Mouse (Mus musculus): ENCODE measurements around the gene Rapgef5. TPM values are rescaled to one million over a fixed set of nuclear protein-coding genes. Genes with fewer than 3 reads are reported as not detected.
"Not testable (repeated sequence)": the region's sequence is repeated elsewhere in the genome, so short reads cannot be mapped to it uniquely, and the experiment has no call there.

Rapgef5 gene
- polyA plus RNA-seq, 1 experiment from 2014 or later: 25.8 TPM

- Histone ChIP-seq H3K27me3 (ENCODE audit: control insufficient read depth, insufficient read depth, low read depth, low read length) (no peaks in the 10 kb centered on the region), H3K4me3 (ENCODE audit: low read length) (no peak overlapping the region), H3K27ac (ENCODE audit: low read length) (no peak overlapping the region), H3K9ac (ENCODE audit: low read length) (no peak overlapping the region), H3K4me2 (ENCODE audit: low read depth, low read length) (no peak overlapping the region), H3K36me3 (ENCODE audit: control insufficient read depth, insufficient read depth, low read length) (no peaks in the 10 kb centered on the region), H3K4me1 (replicated peaks; ENCODE audit: control insufficient read depth, insufficient read depth, low read length) (no peaks in the 10 kb centered on the region; the same call in 1 of the 2 replicates), H3K9me3 (ENCODE audit: control insufficient read depth, low read length) (no peaks in the 10 kb centered on the region)
- ATAC-seq (ENCODE audit: low read depth): no peak
- WGBS: 49% methylated on average over 7 of the region's 7 CpGs
These were observed 272.7 kb downstream of the Rapgef5 start for GRCm38 (mm10) chr12:117789017-117789416.

- H3K27me3 ChIP-seq (ENCODE audit: control insufficient read depth, insufficient read depth, low read depth, low read length): no peaks in the 10 kb centered on the region
- WGBS: 77% methylated on average over 4 of the region's 4 CpGs
- H3K36me3 ChIP-seq (ENCODE audit: control insufficient read depth, insufficient read depth, low read length): no peaks in the 10 kb centered on the region
- no peaks in the 10 kb centered on the region for H3K4me1 ChIP-seq (replicated peaks; ENCODE audit: control insufficient read depth, insufficient read depth, low read length)
- H3K9me3 ChIP-seq (ENCODE audit: control insufficient read depth, low read length): no peaks in the 10 kb centered on the region
- no peak overlapping the region for H3K9ac ChIP-seq (ENCODE audit: low read length)
- no peak overlapping the region for H3K4me3 ChIP-seq (ENCODE audit: low read length)
- H3K27ac ChIP-seq (ENCODE audit: low read length): no peak overlapping the region
- H3K4me2 ChIP-seq (ENCODE audit: low read depth, low read length): no peak overlapping the region
- no peak for ATAC-seq (ENCODE audit: low read depth)
These were observed 279.0 kb downstream of the Rapgef5 start for GRCm38 (mm10) chr12:117795303-117795702.

GRCm38 (mm10) chr12:117803989-117804388 is 287.7 kb downstream of the Rapgef5 start, which contains the start of gene Cdca7l:
Gene Cdca7l, plus strand, starts transcription at chr12:117804289.
- not testable (repeated sequence) for H3K9me3 ChIP-seq (ENCODE audit: control insufficient read depth, low read length); H3K27me3 ChIP-seq (ENCODE audit: control insufficient read depth, insufficient read depth, low read depth, low read length); H3K4me3 ChIP-seq (ENCODE audit: low read length); H3K36me3 ChIP-seq (ENCODE audit: control insufficient read depth, insufficient read depth, low read length); H3K27ac ChIP-seq (ENCODE audit: low read length); H3K4me1 ChIP-seq (replicated peaks; ENCODE audit: control insufficient read depth, insufficient read depth, low read length); ATAC-seq (ENCODE audit: low read depth); H3K4me2 ChIP-seq (ENCODE audit: low read depth, low read length); H3K9ac ChIP-seq (ENCODE audit: low read length)
- no CpG with 5 or more reads among the region's 6 CpGs for WGBS

GRCm38 (mm10) chr12:117805576-117805975 is 289.3 kb downstream of the Rapgef5 start:
- 76% methylated on average over 4 of the region's 4 CpGs for WGBS
- ATAC-seq (ENCODE audit: low read depth): no peak
- no peak overlapping the region for H3K27ac ChIP-seq (ENCODE audit: low read length)
- H3K4me3 ChIP-seq (ENCODE audit: low read length): no peak overlapping the region
- no peaks in the 10 kb centered on the region; the same call in 1 of the 2 replicates for H3K4me1 ChIP-seq (replicated peaks; ENCODE audit: control insufficient read depth, insufficient read depth, low read length)
- H3K9ac ChIP-seq (ENCODE audit: low read length): no peak overlapping the region
- no peaks in the 10 kb centered on the region for H3K36me3 ChIP-seq (ENCODE audit: control insufficient read depth, insufficient read depth, low read length)
- no peak overlapping the region for H3K4me2 ChIP-seq (ENCODE audit: low read depth, low read length)
- H3K9me3 ChIP-seq (ENCODE audit: control insufficient read depth, low read length): no peaks in the 10 kb centered on the region
- H3K27me3 ChIP-seq (ENCODE audit: control insufficient read depth, insufficient read depth, low read depth, low read length): no peaks in the 10 kb centered on the region

GRCm38 (mm10) chr12:117806007-117806451 is 289.8 kb downstream of the Rapgef5 start:
- WGBS: 54% methylated on average over 12 of the region's 12 CpGs
- Histone ChIP-seq H3K27me3 (ENCODE audit: control insufficient read depth, insufficient read depth, low read depth, low read length) (no peaks in the 10 kb centered on the region), H3K4me3 (ENCODE audit: low read length) (no peak overlapping the region), H3K27ac (ENCODE audit: low read length) (no peak overlapping the region), H3K4me2 (ENCODE audit: low read depth, low read length) (no peak overlapping the region), H3K36me3 (ENCODE audit: control insufficient read depth, insufficient read depth, low read length) (no peaks in the 10 kb centered on the region), H3K9me3 (ENCODE audit: control insufficient read depth, low read length) (no peaks in the 10 kb centered on the region), H3K4me1 (replicated peaks; ENCODE audit: control insufficient read depth, insufficient read depth, low read length) (no peaks in the 10 kb centered on the region; the same call in 1 of the 2 replicates), H3K9ac (ENCODE audit: low read length) (no peak overlapping the region)
- ATAC-seq (ENCODE audit: low read depth): no peak

- no peak overlapping the region for H3K4me3 ChIP-seq (ENCODE audit: low read length)
- H3K36me3 ChIP-seq (ENCODE audit: control insufficient read depth, insufficient read depth, low read length): no peaks in the 10 kb centered on the region
- no peak overlapping the region for H3K27ac ChIP-seq (ENCODE audit: low read length)
- no peak for ATAC-seq (ENCODE audit: low read depth)
- no peak overlapping the region for H3K9ac ChIP-seq (ENCODE audit: low read length)
- H3K27me3 ChIP-seq (ENCODE audit: control insufficient read depth, insufficient read depth, low read depth, low read length): no peaks in the 10 kb centered on the region
- H3K9me3 ChIP-seq (ENCODE audit: control insufficient read depth, low read length): no peaks in the 10 kb centered on the region
- no peak overlapping the region for H3K4me2 ChIP-seq (ENCODE audit: low read depth, low read length)
- H3K4me1 ChIP-seq (replicated peaks; ENCODE audit: control insufficient read depth, insufficient read depth, low read length): no peaks in the 10 kb centered on the region; the same call in 1 of the 2 replicates
- WGBS: 74% methylated on average over 4 of the region's 4 CpGs
These were observed 290.2 kb downstream of the Rapgef5 start for GRCm38 (mm10) chr12:117806470-117806869.

- Histone ChIP-seq H3K4me2 (ENCODE audit: low read depth, low read length) (peak overlapping the region; percentile 13; the same call in 1 of the 2 replicates), H3K4me3 (ENCODE audit: low read length) (no peak overlapping the region), H3K9ac (ENCODE audit: low read length) (no peak overlapping the region), H3K27ac (ENCODE audit: low read length) (no peak overlapping the region), H3K36me3 (ENCODE audit: control insufficient read depth, insufficient read depth, low read length) (no peaks in the 10 kb centered on the region), H3K9me3 (ENCODE audit: control insufficient read depth, low read length) (no peaks in the 10 kb centered on the region), H3K27me3 (ENCODE audit: control insufficient read depth, insufficient read depth, low read depth, low read length) (no peaks in the 10 kb centered on the region), H3K4me1 (replicated peaks; ENCODE audit: control insufficient read depth, insufficient read depth, low read length) (no peaks in the 10 kb centered on the region; the same call in 1 of the 2 replicates)
- 20% methylated on average over 12 of the region's 12 CpGs for WGBS
- ATAC-seq (ENCODE audit: low read depth): no peak
These were observed 291.4 kb downstream of the Rapgef5 start for GRCm38 (mm10) chr12:117807637-117808036.

GRCm38 (mm10) chr12:117808355-117809326 is 292.4 kb downstream of the Rapgef5 start:
- no peak overlapping the region for H3K9ac ChIP-seq (ENCODE audit: low read length)
- H3K4me1 ChIP-seq (replicated peaks; ENCODE audit: control insufficient read depth, insufficient read depth, low read length): no peaks in the 10 kb centered on the region; the same call in 1 of the 2 replicates
- peak overlapping the region; percentile 41 for H3K4me2 ChIP-seq (ENCODE audit: low read depth, low read length)
- no peak for ATAC-seq (ENCODE audit: low read depth)
- no peaks in the 10 kb centered on the region for H3K36me3 ChIP-seq (ENCODE audit: control insufficient read depth, insufficient read depth, low read length)
- no peak overlapping the region for H3K4me3 ChIP-seq (ENCODE audit: low read length)
- 37% methylated on average over 17 of the region's 17 CpGs for WGBS
- H3K27me3 ChIP-seq (ENCODE audit: control insufficient read depth, insufficient read depth, low read depth, low read length): no peaks in the 10 kb centered on the region
- H3K27ac ChIP-seq (ENCODE audit: low read length): no peak overlapping the region
- H3K9me3 ChIP-seq (ENCODE audit: control insufficient read depth, low read length): no peaks in the 10 kb centered on the region

All from lung, embryonic 16.5 days (tissue).